Mouse (Mus musculus) gonadal fat pad, adult 2 months (tissue): ENCODE data around the gene Tada1. TPM values are rescaled to one million over a fixed set of nuclear protein-coding genes. Genes with fewer than 3 reads are reported as not detected.

Experiments
- DNase-seq: peaks from one replicate; pipeline ENCODE4 v3.0.0-alpha.2; 2012; ENCODE audit warnings: low read depth
- polyA plus RNA-seq: library from polyadenylated mRNA; depleted of rRNA; stranded (reverse); fragments of >200 nt; gene quantifications from 2 replicates; pipeline ENCODE4 v1.2.3, GENCODE M21; 2012; rRNA removed

Gene Tada1
- polyA plus RNA-seq = 17.1 and 19.2 TPM in 2 replicates

- no peak for DNase-seq
Measured at GRCm38 (mm10) chr1:166379013-166379629, at the start of gene Tada1. Gene Tada1, plus strand, starts transcription at chr1:166379097.

GRCm38 (mm10) chr1:166330752-166331151 is 48.1 kb upstream of the Tada1 start:
- DNase-seq = no peak

GRCm38 (mm10) chr1:166339110-166339509 is 39.8 kb upstream of the Tada1 start:
- no peak for DNase-seq

GRCm38 (mm10) chr1:166342060-166342459 is 36.8 kb upstream of the Tada1 start:
- DNase-seq = no peak

GRCm38 (mm10) chr1:166342539-166342938 is 36.4 kb upstream of the Tada1 start:
- no peak for DNase-seq

- no peak for DNase-seq
Measured at GRCm38 (mm10) chr1:166343586-166343985, 35.3 kb upstream of the Tada1 start.

GRCm38 (mm10) chr1:166344300-166345077 is 34.4 kb upstream of the Tada1 start:
- no peak for DNase-seq

- no peak for DNase-seq
Measured at GRCm38 (mm10) chr1:166345602-166346001, 33.3 kb upstream of the Tada1 start.

- no peak for DNase-seq
Measured at GRCm38 (mm10) chr1:166346906-166347305, 32.0 kb upstream of the Tada1 start.

GRCm38 (mm10) chr1:166349341-166349740 is 29.6 kb upstream of the Tada1 start:
- no peak for DNase-seq

GRCm38 (mm10) chr1:166349751-166350150 is 29.1 kb upstream of the Tada1 start:
- no peak for DNase-seq

- DNase-seq = no peak
Measured at GRCm38 (mm10) chr1:166360157-166360855, 18.6 kb upstream of the Tada1 start.

GRCm38 (mm10) chr1:166360896-166361295 is 18.0 kb upstream of the Tada1 start:
- no peak for DNase-seq

- no peak for DNase-seq
Measured at GRCm38 (mm10) chr1:166361842-166362241, 17.1 kb upstream of the Tada1 start.

GRCm38 (mm10) chr1:166362659-166363058 is 16.2 kb upstream of the Tada1 start:
- DNase-seq = no peak

GRCm38 (mm10) chr1:166363122-166363521 is 15.8 kb upstream of the Tada1 start:
- no peak for DNase-seq

- no peak for DNase-seq
Measured at GRCm38 (mm10) chr1:166377171-166377570, 1.7 kb upstream of the Tada1 start.

GRCm38 (mm10) chr1:166378431-166379012 is 375 bp upstream of the Tada1 start:
- DNase-seq = peak; percentile 59

GRCm38 (mm10) chr1:166379630-166380231 is 834 bp downstream of the Tada1 start:
- no peak for DNase-seq

- DNase-seq = no peak
Measured at GRCm38 (mm10) chr1:166381336-166381735, 2.4 kb downstream of the Tada1 start.

- no peak for DNase-seq
Measured at GRCm38 (mm10) chr1:166381821-166382220, 2.9 kb downstream of the Tada1 start.

- no peak for DNase-seq
Measured at GRCm38 (mm10) chr1:166382626-166383025, 3.7 kb downstream of the Tada1 start.
